Mouse (Mus musculus) liver, adult (tissue): ENCODE data around the gene Fmr1nb.
"Not testable (repeated sequence)": the region's sequence is repeated elsewhere in the genome, so short reads cannot be mapped to it uniquely, and the experiment has no call there.

Experiments
- GATA4 ChIP-seq: IDR thresholded peaks from 2 replicates; pipeline ENCODE4 v1.6.1; 2014; ENCODE audit warnings: mild to moderate bottlenecking, low read length; ENCODE audit not compliant: insufficient replicate concordance

The Fmr1nb gene

DNA sequence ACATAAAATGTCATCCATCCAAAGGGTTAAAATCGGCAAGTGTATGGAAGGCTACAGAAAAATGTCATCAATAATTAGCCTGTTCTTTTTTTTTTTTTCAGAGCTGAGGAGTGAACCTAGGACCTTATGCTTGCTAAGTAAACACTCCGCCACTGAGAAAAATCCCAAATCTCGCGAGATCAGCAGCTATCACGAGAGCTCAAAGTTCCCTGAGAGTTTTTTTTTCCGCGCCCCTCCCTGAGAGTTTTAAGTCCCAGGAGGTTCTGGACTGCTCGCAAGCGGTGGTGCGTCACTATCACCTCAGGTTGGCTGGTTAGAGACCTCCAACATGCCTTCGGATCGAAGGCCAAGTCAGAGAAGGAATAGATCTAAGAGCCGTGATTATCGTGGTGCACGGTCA lies at the start of gene Fmr1nb:
Gene Fmr1nb (plus strand): TSS at position 234 of the 400 bp plus-strand sequence.
- no peak for TF ChIP-seq GATA4

GRCm38 (mm10) chrX:68736902-68737301 lies 24.7 kb upstream of the Fmr1nb start:
- no peak for TF ChIP-seq GATA4

DNA sequence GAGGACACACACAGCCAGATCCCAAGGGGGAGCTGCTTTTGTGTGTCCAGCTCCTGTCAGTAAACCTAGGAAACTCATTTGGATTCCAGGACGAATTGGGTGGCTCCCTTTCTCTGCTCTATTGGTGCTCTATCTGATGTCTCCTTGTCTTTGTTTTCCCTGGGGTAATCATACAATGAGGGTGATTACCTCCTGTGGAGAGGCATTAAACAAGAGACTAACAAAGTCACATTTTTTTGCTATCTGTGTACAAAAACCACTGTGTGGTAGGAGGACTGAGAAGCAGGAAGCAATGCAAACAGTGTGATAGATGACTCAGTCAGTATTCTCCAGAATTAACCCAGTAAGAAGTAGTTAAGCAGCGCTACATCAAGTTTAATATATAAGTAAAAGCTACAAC lies 21.6 kb upstream of the Fmr1nb start:
- TF ChIP-seq GATA4: no peak

- not testable (repeated sequence) for TF ChIP-seq GATA4
These were observed 59.4 kb downstream of the Fmr1nb start, which contains the start of gene Gm14698 for GRCm38 (mm10) chrX:68821059-68821458. Gene Gm14698 (plus strand): TSS chrX:68821093.

DNA sequence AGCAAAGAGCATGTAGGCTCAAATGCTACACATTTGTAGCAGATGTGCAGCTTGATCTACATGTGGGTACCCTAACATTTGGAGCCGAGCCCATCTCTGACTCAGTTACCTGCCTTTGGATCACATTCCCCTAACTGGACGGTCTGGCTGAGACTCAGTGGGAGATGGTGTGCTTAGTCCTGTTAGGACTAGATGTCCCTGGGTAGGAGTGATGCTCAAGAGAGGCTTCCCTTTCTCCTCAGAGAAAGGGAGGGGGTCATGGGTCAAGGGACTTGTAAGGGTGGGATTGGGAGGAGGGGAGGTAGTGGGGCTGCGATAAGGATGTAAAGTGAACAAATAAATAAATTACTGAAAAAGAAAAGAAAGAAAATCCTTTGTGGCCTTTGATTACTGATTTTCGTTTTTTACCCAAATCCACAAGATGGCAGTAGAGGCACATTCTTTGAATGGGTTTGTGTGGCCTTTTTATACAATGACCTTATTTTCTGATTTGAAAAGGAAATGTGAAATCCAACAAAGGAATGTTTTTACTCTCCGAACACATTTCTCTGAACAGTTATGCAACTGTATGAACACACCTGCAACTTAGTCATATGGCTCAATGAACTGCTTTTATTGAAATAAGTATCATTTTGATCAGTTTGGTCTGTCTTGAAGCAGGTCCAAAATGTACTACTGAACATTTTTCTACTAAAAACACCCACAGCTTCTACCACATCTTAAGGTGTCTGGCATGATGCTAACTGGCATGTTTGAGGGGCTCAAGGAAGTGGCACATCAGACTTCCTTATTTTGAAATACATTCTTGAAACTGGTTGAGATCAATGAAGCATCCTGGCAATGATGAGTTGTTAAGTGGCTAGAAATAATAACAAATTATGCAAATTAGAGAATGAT lies 78.2 kb downstream of the Fmr1nb start:
- no peak for TF ChIP-seq GATA4
